Mouse (Mus musculus) CD8-positive naive resting alpha-beta T cell, adult 2 months (primary cell): Measurements from ENCODE around the gene Epb41.

Experiments
- DNase-seq, 2 experiments: peaks; one replicate each; pipeline ENCODE4 v3.0.0; 2022; ENCODE audit warnings: low read depth in 2 of 2, low spot score in 2 of 2

Gene Epb41

GRCm38 (mm10) chr4:132011619-132012018 lies 63.5 kb downstream of the Epb41 start:
- DNase-seq, result no peak

DNA sequence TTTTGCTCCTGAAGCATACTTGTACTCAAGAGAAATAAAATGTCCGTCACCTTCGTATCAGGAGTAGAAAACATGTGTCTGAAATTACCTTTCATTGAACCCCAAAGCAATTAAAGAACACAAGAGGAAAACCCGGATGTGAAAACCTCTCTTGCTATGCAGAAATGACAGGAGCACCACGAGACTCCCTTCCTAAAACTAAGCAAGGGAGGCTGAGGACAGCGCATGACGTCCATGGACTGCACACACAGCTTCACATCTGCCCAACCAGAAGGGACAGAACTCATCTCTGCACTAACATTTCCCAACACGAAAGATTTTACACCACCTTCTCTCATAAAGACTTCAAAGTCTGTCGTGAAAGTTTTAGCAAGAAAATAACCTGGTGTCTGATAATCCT lies 64.7 kb downstream of the Epb41 start:
- DNase-seq, result no peak

- DNase-seq, result peak; percentile 48 to 65
Observed at GRCm38 (mm10) chr4:132008191-132008590, 66.9 kb downstream of the Epb41 start.

- DNase-seq, result no peak
Observed at GRCm38 (mm10) chr4:132007123-132007522, 68.0 kb downstream of the Epb41 start.

GRCm38 (mm10) chr4:131998641-131999040 lies 76.5 kb downstream of the Epb41 start:
- DNase-seq, result no peak

GRCm38 (mm10) chr4:131997476-131997875 lies 77.6 kb downstream of the Epb41 start:
- no peak for DNase-seq

DNA sequence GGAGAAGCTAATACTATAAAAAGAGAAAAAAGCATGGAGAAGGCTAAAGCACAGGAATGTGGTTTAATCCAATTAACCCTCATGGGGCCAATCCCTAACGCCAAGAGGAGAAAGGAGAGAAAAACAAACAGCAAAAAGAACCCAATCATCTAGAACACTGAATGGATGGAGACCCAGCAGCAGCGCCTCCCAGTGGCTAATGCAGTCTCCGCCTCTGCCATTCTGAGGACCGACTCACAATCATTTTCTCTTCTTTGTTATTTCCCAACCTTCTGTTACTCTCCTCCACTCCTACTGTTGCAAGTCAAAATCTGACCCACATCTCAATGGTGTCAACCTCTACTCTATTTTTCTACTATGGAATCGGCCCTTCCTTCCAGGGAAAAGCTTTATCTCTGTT lies 78.1 kb downstream of the Epb41 start:
- no peak for DNase-seq

DNA sequence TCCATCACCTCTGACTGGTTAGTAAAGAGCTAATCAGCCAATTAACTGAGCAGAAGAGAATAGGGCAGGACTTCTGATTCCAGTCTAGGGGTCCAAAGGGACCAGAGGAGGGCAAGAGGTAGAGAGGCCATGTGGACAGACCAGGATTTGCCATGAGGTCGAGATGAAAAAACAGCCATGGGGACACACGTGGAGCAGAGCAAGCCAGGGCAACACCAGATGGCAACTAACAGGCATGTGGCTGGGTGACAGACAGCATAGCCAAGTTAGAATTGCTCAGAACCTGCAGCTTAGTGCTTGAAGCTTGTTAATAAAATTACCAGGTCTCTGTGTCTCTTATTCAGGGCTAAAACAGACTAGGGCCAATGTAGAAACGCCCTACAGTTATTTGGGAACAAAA lies 81.3 kb downstream of the Epb41 start:
- DNase-seq, result no peak

DNA sequence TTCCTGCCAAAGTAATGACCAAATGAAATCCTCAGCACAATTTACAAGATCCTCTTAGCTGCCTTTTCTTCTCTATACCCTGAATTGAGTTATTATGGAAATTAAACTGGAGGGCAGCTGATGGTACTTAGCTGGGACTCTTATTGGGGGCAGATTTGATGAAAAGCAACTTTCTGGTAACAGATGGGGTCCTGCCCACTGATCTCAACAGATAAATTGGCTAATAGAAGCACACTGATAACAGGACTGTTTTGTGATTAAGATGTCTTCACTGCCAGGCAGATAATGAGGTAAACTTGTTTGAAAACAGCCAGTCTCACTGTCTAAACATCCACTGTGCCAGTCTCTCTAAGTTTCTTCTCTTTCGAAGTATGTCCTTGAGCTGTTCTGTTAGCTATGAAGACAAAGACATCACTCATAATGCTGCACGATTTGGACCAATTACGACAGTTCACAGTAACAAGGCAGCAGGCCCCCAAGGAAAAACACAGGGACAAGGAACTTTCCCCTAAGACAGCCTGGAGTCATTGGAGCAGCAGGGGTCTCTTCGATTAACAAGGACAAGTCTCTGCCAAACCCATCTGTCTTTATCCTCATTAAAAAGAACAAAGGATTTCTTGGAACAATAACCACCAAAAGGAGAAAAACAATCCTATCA lies 92.1 kb downstream of the Epb41 start:
- DNase-seq, result no peak

- DNase-seq, result no peak
Observed at GRCm38 (mm10) chr4:131981755-131982154, 93.4 kb downstream of the Epb41 start.

DNA sequence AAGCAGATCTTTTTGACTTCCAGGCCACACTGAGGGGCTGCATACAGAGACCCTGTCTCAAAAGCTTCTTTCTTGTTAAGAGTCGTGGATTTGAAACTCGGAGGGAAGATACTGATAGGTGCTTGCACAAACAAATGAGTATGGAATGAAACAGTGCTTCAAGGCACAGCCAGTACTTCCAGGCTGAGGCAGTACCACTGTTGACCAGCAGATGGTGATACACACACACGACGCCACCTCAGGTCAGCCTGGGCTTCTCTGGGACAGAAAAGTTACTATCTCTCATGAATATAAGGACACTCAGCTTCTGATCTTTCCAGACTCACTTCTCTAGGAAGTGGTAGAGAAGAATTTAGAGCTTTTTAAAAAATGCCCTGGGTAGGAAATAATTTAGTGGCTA lies 97.9 kb downstream of the Epb41 start:
- peak; percentile 60 to 72 for DNase-seq

DNA sequence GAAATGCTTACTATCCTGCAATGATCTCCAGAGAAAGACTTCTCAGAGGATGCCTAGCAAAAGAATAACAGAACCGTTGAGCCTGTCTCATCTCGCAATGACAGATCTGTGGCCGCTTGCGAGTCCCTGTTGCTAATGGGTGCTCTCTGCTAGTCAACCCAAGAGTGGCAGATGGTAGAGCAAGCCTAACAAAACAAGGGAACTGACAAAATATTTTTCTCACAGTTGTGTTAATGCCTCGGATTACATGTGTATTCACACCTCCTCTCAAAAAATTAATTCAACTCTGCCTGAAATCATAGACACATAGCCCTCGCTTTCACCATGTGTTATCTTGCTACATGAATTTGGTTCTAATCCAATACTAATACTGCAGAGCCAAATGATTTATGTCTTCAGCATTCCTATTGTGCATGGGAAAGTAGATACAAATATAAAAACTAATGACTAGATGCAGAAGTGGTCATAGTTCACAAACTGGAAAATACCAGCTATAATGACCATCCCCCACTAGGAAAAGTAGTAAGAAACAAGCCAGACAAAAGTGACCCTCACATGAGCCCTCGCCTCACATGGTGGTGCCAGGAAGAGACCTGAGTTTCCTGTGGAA lies 104.8 kb downstream of the Epb41 start:
- no peak for DNase-seq

DNA sequence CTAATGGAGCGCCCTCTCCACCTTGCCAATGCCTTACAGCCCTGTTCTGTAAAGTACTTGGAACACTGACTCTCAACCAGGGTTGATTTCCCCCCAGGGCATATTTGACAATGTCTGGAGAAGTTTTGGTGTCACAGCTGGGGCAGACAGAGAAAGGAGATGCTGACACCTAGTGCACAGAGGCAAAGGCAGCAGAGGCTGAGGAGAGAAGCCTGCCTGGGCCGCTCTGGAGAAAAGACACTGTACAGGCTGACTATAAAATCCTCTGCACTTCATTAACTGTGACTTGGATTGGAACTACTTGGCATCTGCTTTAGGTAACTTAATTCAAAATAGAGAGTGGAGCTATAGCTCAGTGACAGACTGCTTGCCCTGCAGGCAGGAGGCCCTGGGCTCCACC lies 106.2 kb downstream of the Epb41 start:
- no peak for DNase-seq

GRCm38 (mm10) chr4:131957161-131957560 lies 118.0 kb downstream of the Epb41 start:
- no peak for DNase-seq

DNA sequence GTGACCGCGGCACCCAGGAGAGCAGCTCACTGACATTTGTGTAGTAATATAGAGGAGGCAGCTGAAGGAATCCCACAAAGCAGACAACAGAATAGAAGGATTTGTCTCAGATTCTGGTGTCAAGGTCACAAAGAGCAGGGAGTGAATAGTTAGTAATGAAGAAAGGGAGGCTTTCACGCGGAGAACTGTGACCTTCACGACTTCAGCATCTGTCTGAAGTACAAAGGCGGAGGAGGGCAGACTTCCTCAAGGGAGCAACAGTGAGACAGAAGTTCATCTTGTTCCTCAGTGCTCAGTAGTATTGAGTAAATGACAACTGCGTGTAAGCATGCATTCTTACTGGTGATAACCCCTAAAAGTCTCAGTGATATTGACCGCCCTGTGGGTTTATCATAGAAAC lies 124.5 kb downstream of the Epb41 start:
- DNase-seq, result no peak

GRCm38 (mm10) chr4:131949903-131950302 lies 125.2 kb downstream of the Epb41 start:
- DNase-seq, result no peak

DNA sequence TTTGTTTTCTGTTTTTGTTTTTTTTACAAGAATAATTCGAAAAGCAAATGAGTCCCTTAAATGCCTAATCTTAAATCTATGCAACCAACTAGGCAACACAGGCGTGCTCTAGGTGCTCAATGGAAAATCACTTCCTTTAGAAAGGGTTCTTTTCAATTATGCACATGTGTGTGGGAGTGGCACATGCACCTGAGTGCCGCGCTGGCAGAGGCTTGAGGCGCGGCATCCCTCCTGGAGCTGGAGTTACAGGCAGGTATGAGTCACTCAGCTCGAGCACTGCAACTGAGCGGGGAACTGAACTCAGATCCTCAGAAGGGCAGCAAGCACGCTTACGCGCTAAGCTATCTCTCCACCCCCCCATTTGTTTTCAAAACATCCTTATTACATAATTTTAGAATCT lies 127.3 kb downstream of the Epb41 start:
- no peak for DNase-seq

- DNase-seq, result no peak
Observed at GRCm38 (mm10) chr4:131940846-131941245, 134.3 kb downstream of the Epb41 start.

DNA sequence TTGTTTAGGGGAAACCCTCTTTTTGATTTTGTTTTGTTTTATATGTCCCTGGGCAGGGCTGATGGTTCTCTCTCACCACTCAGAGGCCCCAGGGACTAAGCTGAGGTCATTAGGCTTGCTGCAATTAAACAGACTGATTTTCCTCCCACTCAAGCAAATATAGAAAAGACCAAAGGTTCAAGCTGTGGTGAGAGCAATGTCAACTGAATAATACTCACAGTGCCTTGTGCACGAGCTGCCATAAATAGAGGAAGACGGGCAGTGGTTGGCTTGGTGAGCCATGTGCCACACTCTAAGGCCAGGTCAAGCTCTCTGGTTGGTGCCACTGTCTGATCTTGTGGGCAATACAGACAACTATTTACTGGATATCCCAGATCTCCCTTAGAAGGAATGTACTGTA lies 135.7 kb downstream of the Epb41 start:
- no peak for DNase-seq

DNA sequence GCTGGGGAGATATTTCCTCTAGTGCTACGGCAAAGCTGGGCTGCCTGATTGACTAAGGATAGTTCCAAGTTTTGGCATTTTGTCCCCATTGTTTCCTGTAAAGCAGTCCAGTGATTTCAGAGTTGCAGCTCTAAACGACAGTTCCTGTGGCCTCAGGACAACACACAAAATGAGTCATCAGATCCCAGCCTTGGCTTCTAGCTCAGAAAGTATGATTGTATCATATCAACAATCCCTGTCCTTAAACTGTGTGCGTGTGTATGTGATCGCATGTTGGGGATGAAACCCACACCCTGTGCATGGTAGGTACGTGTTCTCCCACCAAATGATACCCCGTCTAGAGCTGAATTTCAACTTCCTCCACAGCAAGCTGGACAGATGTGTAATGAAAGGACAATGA lies 146.0 kb downstream of the Epb41 start:
- DNase-seq, result no peak

DNA sequence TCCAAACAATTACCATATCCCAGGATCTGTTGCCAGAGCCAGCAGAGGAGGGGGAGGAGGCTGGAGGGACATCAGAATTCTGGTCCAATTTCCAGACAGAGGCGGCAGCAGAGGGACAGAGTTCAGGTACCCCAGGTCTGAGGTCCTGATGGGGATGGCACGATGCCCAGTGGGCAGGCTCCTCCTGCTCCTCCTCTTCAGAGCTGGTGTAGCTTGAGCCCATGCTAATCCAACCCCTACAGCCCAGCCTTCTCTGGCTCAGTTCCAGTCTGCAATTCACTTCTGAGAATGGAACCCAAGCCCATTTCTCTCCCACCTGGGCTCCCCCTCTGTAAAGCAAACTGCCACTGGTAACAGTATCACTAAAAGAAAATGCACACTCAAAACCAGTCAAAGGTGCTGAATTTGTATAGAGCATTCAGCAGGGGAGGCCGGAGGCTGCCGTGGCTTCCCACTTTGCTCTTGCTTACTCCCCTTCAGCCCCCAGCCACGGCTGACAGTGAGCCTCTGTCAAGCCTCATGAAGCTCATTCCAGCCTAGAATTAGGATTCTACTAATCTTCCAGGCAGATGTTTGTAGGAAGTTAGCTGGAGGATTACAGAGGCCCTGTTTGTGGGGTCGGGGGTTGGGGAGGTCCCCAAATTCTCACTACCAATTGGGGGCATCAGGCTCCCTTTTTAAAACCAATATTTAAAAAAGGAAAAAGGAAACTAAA lies 150.9 kb downstream of the Epb41 start:
- DNase-seq, result no peak

DNA sequence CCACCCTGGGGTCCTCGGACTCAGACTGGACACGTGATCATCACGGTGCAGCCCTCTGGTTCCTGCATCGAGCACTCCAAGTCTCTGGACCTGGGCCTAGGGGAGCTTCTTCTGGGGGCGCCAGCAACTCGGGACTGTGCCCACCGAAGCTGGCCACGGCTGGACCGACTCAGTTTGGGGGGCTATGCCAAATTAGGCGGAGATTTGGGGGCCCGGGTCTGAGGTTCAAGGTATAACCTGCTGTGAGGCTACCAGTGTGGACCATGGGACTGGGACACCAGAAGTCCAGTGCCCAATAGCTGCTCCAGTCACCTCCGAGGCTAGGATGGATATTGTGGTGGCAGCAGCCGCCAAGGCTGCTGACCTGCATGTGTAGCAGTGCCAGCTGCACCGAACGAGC lies 152.7 kb downstream of the Epb41 start:
- DNase-seq, result no peak
